Mouse (Mus musculus): ENCODE data around the gene Cldn34a. TPM values are rescaled to one million over a fixed set of nuclear protein-coding genes. Genes with fewer than 3 reads are reported as not detected.
"Not testable (repeated sequence)": the region's sequence is repeated elsewhere in the genome, so short reads cannot be mapped to it uniquely, and the experiment has no call there.

The Cldn34a gene
- not detected for total RNA-seq (2021)
- long read RNA-seq, experiment 1: 0 reads
- long read RNA-seq, experiment 2: 0 reads

GRCm38 (mm10) chrX:152563034-152563433, at the start of gene Cldn34a:
Cldn34a (plus strand) TSS chrX:152563334.
- no peak for DNase-seq (ENCODE audit: low spot score in 2 of 2)

- DNase-seq (ENCODE audit: low spot score in 2 of 2): not testable (repeated sequence)
These were observed 44.5 kb upstream of the Cldn34a start for GRCm38 (mm10) chrX:152518611-152519010.

- no peak for DNase-seq (ENCODE audit: low spot score in 2 of 2)
These were observed 17.4 kb upstream of the Cldn34a start for GRCm38 (mm10) chrX:152545736-152546135.

GRCm38 (mm10) chrX:152548180-152548579, 15.0 kb upstream of the Cldn34a start:
- DNase-seq (ENCODE audit: low spot score in 2 of 2): no peak

GRCm38 (mm10) chrX:152557446-152557845, 5.7 kb upstream of the Cldn34a start:
- no peak for DNase-seq (ENCODE audit: low spot score in 2 of 2)

Other genes with a start within 250 kb of the Cldn34a start
- gene Kantr, start 235.8 kb upstream of the Cldn34a start, total RNA-seq (2021): 1 to 10 TPM; 4.5 to 5.0 TPM
- 10 to 100 TPM; 17.2 to 19.9 TPM for gene Tspyl2, start 220.9 kb upstream of the Cldn34a start, total RNA-seq (2021)
- gene Gpr173, start 194.6 kb upstream of the Cldn34a start, total RNA-seq (2021): 1 to 10 TPM; 4.8 to 5.2 TPM
- gene Shroom2, start 206.1 kb downstream of the Cldn34a start, total RNA-seq (2021): 1 to 10 TPM; 8.3 to 8.6 TPM
- gene Gpr143, start 218.6 kb downstream of the Cldn34a start, total RNA-seq (2021): under 1 TPM in 1 of 2 experiments, not detected in 1; 0.31 TPM

Measured in gastrocnemius, postnatal 4 days (tissue).